Mouse (Mus musculus): ENCODE measurements around the gene Hdac10. TPM values are rescaled to one million over a fixed set of nuclear protein-coding genes. Genes with fewer than 3 reads are reported as not detected.

The Hdac10 gene
- polyA plus RNA-seq, 1 experiment: 31.3 TPM

- Histone ChIP-seq H3K4me1 (ENCODE audit: control insufficient read depth, insufficient read depth, low read length) (peaks cover 9% of the 10 kb centered on the region), H3K4me3 (ENCODE audit: insufficient read depth, low read length) (no peak overlapping the region), H3K27ac (ENCODE audit: insufficient read depth, low read length) (no peak overlapping the region)
- no peak for TF ChIP-seq POLR2A (IDR thresholded peaks at IDR 0.05; ENCODE audit: extremely low read depth, insufficient read depth, low read length)
- TF ChIP-seq CTCF (IDR thresholded peaks at IDR 0.05; ENCODE audit: extremely low read depth, insufficient read depth, low read length): no peak
Measured at GRCm38 (mm10) chr15:89171526-89172051, 43.1 kb upstream of the Hdac10 start.

- peak overlapping the region; percentile 38 for H3K27ac ChIP-seq (ENCODE audit: insufficient read depth, low read length)
- H3K4me1 ChIP-seq (ENCODE audit: control insufficient read depth, insufficient read depth, low read length): peaks cover 9% of the 10 kb centered on the region
- no peak for TF ChIP-seq CTCF (IDR thresholded peaks at IDR 0.05; ENCODE audit: extremely low read depth, insufficient read depth, low read length)
- no peak for TF ChIP-seq POLR2A (IDR thresholded peaks at IDR 0.05; ENCODE audit: extremely low read depth, insufficient read depth, low read length)
- H3K4me3 ChIP-seq (ENCODE audit: insufficient read depth, low read length): no peak overlapping the region
Measured at GRCm38 (mm10) chr15:89170102-89170501, 41.6 kb upstream of the Hdac10 start.

DNA sequence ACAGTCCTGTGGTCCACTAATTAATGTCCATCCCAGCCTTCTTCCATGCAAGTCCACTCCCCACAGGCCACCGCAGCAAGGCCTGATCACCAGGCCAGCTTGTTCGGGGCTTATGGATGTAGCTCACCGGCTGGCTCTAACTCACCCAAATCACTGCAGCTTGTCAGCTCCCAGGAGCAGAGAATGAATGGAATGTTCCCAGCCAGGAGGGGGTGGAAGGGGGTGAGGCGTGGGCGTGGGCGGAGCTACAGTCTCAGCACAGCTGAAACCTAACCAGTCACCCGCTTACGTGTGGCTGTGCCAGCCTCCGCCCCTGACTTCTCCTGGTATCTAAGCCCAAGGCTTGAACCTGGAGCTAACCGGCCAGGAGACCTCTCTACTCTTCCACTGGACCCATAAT, 40.9 kb upstream of the Hdac10 start:
- H3K4me1 ChIP-seq (ENCODE audit: control insufficient read depth, insufficient read depth, low read length): peaks cover 9% of the 10 kb centered on the region
- H3K4me3 ChIP-seq (ENCODE audit: insufficient read depth, low read length): 0 out of 2 replicates have a peak overlapping the region, but pooled peaks have one; percentile 3
- 0 out of 2 replicates have a peak overlapping the region, but pooled peaks have one; percentile 2 for H3K27ac ChIP-seq (ENCODE audit: insufficient read depth, low read length)
- peak; percentile 27; the same call in 1 of the 2 replicates for TF ChIP-seq POLR2A (IDR thresholded peaks at IDR 0.05; ENCODE audit: extremely low read depth, insufficient read depth, low read length)
- TF ChIP-seq CTCF (IDR thresholded peaks at IDR 0.05; ENCODE audit: extremely low read depth, insufficient read depth, low read length): no peak

DNA sequence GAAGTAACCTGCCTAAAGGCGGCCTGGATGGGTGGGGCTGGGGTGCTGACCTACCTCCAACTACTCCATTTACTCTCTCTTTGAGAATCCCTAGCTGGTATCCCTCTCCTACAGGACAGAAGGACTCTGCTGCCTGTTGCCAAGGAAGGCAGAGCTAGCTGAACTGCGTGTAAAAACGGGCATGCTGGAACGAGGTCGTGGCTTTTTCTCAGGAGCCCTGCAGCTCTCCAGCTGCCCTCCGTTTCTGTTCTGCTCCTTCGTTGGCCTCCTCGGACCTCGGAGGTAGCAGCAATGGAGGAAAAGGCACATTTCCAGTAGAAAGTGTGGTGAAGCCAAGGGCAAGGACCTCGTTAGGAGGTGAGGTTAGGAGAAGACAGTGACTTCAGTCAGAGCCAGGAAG, 40.4 kb upstream of the Hdac10 start:
- Histone ChIP-seq H3K4me1 (ENCODE audit: control insufficient read depth, insufficient read depth, low read length) (peaks cover 9% of the 10 kb centered on the region), H3K4me3 (ENCODE audit: insufficient read depth, low read length) (0 out of 2 replicates have a peak overlapping the region, but pooled peaks have one; percentile 3), H3K27ac (ENCODE audit: insufficient read depth, low read length) (peak overlapping the region; percentile 2; the same call in 1 of the 2 replicates)
- TF ChIP-seq POLR2A (IDR thresholded peaks at IDR 0.05; ENCODE audit: extremely low read depth, insufficient read depth, low read length): no peak
- TF ChIP-seq CTCF (IDR thresholded peaks at IDR 0.05; ENCODE audit: extremely low read depth, insufficient read depth, low read length): no peak

DNA sequence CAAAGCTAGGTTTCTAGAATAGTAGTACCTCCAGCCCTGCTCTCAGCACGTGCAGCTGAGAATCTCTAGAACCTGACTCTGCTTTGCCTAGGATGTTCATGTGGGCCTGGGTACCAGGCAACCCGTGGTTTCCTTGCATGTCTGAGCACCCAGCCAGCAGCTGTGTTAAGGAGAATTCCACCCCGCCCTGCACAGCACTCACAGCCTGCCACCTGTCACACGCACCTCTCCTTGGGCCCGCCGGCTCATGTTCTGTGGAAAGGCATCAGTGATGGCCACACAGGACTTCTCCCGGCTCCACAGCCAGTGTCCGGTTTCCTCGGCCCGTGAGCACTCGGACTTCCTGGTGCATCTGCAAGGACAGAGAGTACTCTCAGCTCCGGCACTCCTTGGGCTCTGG, 37.0 kb upstream of the Hdac10 start:
- no peak overlapping the region for H3K4me3 ChIP-seq (ENCODE audit: insufficient read depth, low read length)
- H3K4me1 ChIP-seq (ENCODE audit: control insufficient read depth, insufficient read depth, low read length): peaks cover 7% of the 10 kb centered on the region
- no peak overlapping the region for H3K27ac ChIP-seq (ENCODE audit: insufficient read depth, low read length)
- TF ChIP-seq CTCF (IDR thresholded peaks at IDR 0.05; ENCODE audit: extremely low read depth, insufficient read depth, low read length): no peak

GRCm38 (mm10) chr15:89161397-89161796, 32.9 kb upstream of the Hdac10 start:
- H3K27ac ChIP-seq (ENCODE audit: insufficient read depth, low read length): no peak overlapping the region
- no peak overlapping the region for H3K4me3 ChIP-seq (ENCODE audit: insufficient read depth, low read length)
- TF ChIP-seq CTCF (IDR thresholded peaks at IDR 0.05; ENCODE audit: extremely low read depth, insufficient read depth, low read length): no peak
- no peaks in the 10 kb centered on the region for H3K4me1 ChIP-seq (ENCODE audit: control insufficient read depth, insufficient read depth, low read length)

GRCm38 (mm10) chr15:89158516-89158915, 30.0 kb upstream of the Hdac10 start:
- Histone ChIP-seq H3K4me1 (ENCODE audit: control insufficient read depth, insufficient read depth, low read length) (no peaks in the 10 kb centered on the region), H3K4me3 (ENCODE audit: insufficient read depth, low read length) (no peak overlapping the region), H3K27ac (ENCODE audit: insufficient read depth, low read length) (no peak overlapping the region)
- TF ChIP-seq POLR2A (IDR thresholded peaks at IDR 0.05; ENCODE audit: extremely low read depth, insufficient read depth, low read length): no peak

- Histone ChIP-seq H3K4me1 (ENCODE audit: control insufficient read depth, insufficient read depth, low read length) (no peaks in the 10 kb centered on the region), H3K27ac (ENCODE audit: insufficient read depth, low read length) (no peak overlapping the region), H3K4me3 (ENCODE audit: insufficient read depth, low read length) (no peak overlapping the region)
- TF ChIP-seq POLR2A (IDR thresholded peaks at IDR 0.05; ENCODE audit: extremely low read depth, insufficient read depth, low read length) (no peak), CTCF (IDR thresholded peaks at IDR 0.05; ENCODE audit: extremely low read depth, insufficient read depth, low read length) (peak; percentile 56)
Measured at GRCm38 (mm10) chr15:89157954-89158353, 29.5 kb upstream of the Hdac10 start.

GRCm38 (mm10) chr15:89152312-89152711, 23.8 kb upstream of the Hdac10 start:
- Histone ChIP-seq H3K4me1 (ENCODE audit: control insufficient read depth, insufficient read depth, low read length) (0 out of 2 replicates have a peak, but pooled peaks cover 1% of the 10 kb centered on the region), H3K27ac (ENCODE audit: insufficient read depth, low read length) (no peak overlapping the region), H3K4me3 (ENCODE audit: insufficient read depth, low read length) (no peak overlapping the region)
- TF ChIP-seq POLR2A (IDR thresholded peaks at IDR 0.05; ENCODE audit: extremely low read depth, insufficient read depth, low read length) (no peak), CTCF (IDR thresholded peaks at IDR 0.05; ENCODE audit: extremely low read depth, insufficient read depth, low read length) (no peak)

- no peak overlapping the region for H3K27ac ChIP-seq (ENCODE audit: insufficient read depth, low read length)
- H3K4me1 ChIP-seq (ENCODE audit: control insufficient read depth, insufficient read depth, low read length): peaks cover 3% of the 10 kb centered on the region
- peak overlapping the region; percentile 80; the same call in 1 of the 2 replicates for H3K4me3 ChIP-seq (ENCODE audit: insufficient read depth, low read length)
- no peak for TF ChIP-seq POLR2A (IDR thresholded peaks at IDR 0.05; ENCODE audit: extremely low read depth, insufficient read depth, low read length)
- no peak for TF ChIP-seq CTCF (IDR thresholded peaks at IDR 0.05; ENCODE audit: extremely low read depth, insufficient read depth, low read length)
Measured at GRCm38 (mm10) chr15:89150041-89150390, 21.5 kb upstream of the Hdac10 start.

All from cortical plate, adult 2 months (tissue).